Mouse (Mus musculus) liver, embryonic 12.5 days (tissue): ENCODE data around the gene Gm49510. TPM values are rescaled to one million over a fixed set of nuclear protein-coding genes. Genes with fewer than 3 reads are reported as not detected.

ENCODE experiments used
- ATAC-seq: fragments of 200-750 bp; cut with Nextera tagmentation; 2 replicates; pipeline ENCODE4 v1.8.0; 2017; ENCODE audit warnings: moderate number of reproducible peaks, mild to moderate bottlenecking, moderate library complexity
- H3K27ac ChIP-seq: fragments of 300-500 bp; sonication (generic); 2 replicates; pipeline ENCODE4 v1.5.1; 2016; ENCODE audit warnings: mild to moderate bottlenecking
- H3K27me3 ChIP-seq: fragments of 300-500 bp; sonication (generic); replicated peaks from 2 replicates; pipeline ENCODE4 v1.6.1; 2016; ENCODE audit warnings: mild to moderate bottlenecking, moderate library complexity
- H3K36me3 ChIP-seq: fragments of 300-500 bp; sonication (generic); 2 replicates; pipeline ENCODE4 v1.6.1; 2016; ENCODE audit warnings: mild to moderate bottlenecking, moderate library complexity
- H3K4me1 ChIP-seq: fragments of 300-500 bp; sonication (generic); 2 replicates; pipeline ENCODE4 v1.6.1; 2016
- H3K4me2 ChIP-seq: fragments of 300-500 bp; sonication (generic); 2 replicates; pipeline ENCODE4 v1.6.1; 2016; ENCODE audit warnings: mild to moderate bottlenecking, moderate library complexity
- H3K4me3 ChIP-seq: fragments of 300-500 bp; sonication (generic); 2 replicates; pipeline ENCODE4 v1.5.1; 2016; ENCODE audit warnings: mild to moderate bottlenecking, moderate library complexity
- H3K9ac ChIP-seq: fragments of 300-500 bp; sonication (generic); 2 replicates; pipeline ENCODE4 v1.6.1; 2016; ENCODE audit warnings: mild to moderate bottlenecking, moderate library complexity
- H3K9me3 ChIP-seq: fragments of 300-500 bp; sonication (generic); replicated peaks from 2 replicates; pipeline ENCODE4 v1.6.1; 2016; ENCODE audit warnings: mild to moderate bottlenecking, moderate library complexity
- WGBS: fragments of 180-500 bp; shearing (Covaris S2); methylation state at CpG from one replicate; pipeline ENCODE4 v1.1.7; 2016; ENCODE audit not compliant: insufficient replicate concordance; 5-methylcytosine and 5-hydroxymethylcytosine counted together
- polyA plus RNA-seq: library from polyadenylated mRNA; unstranded; fragments of >200 nt; fragmentation: Nextera tagmentation; extraction: Ambion mirVana; gene quantifications from 2 replicates; pipeline ENCODE4 v1.2.1, GENCODE M21; 2016

Gm49510 gene
- 0.17 and 0.43 TPM in 2 replicates for polyA plus RNA-seq

GRCm38 (mm10) chr15:78899409-78899739 is at the start of gene Gm49510:
TSS of gene Gm49510 (plus strand) at chr15:78899667.
- Histone ChIP-seq H3K36me3 (peaks cover 31% of the 10 kb centered on the region), H3K4me2 (peak within 1 kb of the TSS; percentile 90), H3K4me3 (peak within 1 kb of the TSS; percentile 76), H3K9me3 (no peaks in the 10 kb centered on the region), H3K9ac (peak within 1 kb of the TSS; percentile 83), H3K27me3 (no peaks in the 10 kb centered on the region), H3K27ac (peak within 1 kb of the TSS; percentile 88), H3K4me1 (peaks cover 83% of the 10 kb centered on the region)
- no peak for ATAC-seq
- under 1% methylated on average over 20 of the region's 20 CpGs for WGBS

GRCm38 (mm10) chr15:78850059-78850824 is 49.2 kb upstream of the Gm49510 start:
- no peak for ATAC-seq
- peaks cover 50% of the 10 kb centered on the region for H3K27me3 ChIP-seq
- peaks cover 17% of the 10 kb centered on the region for H3K36me3 ChIP-seq
- 58% methylated on average over 15 of the region's 15 CpGs for WGBS
- H3K4me1 ChIP-seq = peaks cover 54% of the 10 kb centered on the region
- H3K4me3 ChIP-seq = no peak overlapping the region
- no peaks in the 10 kb centered on the region for H3K9me3 ChIP-seq
- no peak overlapping the region for H3K4me2 ChIP-seq
- H3K9ac ChIP-seq = no peak overlapping the region; the same call in 1 of the 2 replicates
- H3K27ac ChIP-seq = no peak overlapping the region; the same call in 1 of the 2 replicates

- Histone ChIP-seq H3K27ac (no peak overlapping the region), H3K4me3 (no peak overlapping the region), H3K4me2 (no peak overlapping the region; the same call in 1 of the 2 replicates), H3K27me3 (peaks cover 44% of the 10 kb centered on the region), H3K9ac (no peak overlapping the region; the same call in 1 of the 2 replicates), H3K4me1 (peaks cover 52% of the 10 kb centered on the region), H3K36me3 (peaks cover 17% of the 10 kb centered on the region), H3K9me3 (no peaks in the 10 kb centered on the region)
- 43% methylated on average over 6 of the region's 6 CpGs for WGBS
- no peak for ATAC-seq
Measured at GRCm38 (mm10) chr15:78850944-78851343, 48.5 kb upstream of the Gm49510 start.

GRCm38 (mm10) chr15:78851505-78852153 is 47.8 kb upstream of the Gm49510 start:
- Histone ChIP-seq H3K9ac (no peak overlapping the region), H3K27ac (0 out of 2 replicates have a peak overlapping the region, but pooled peaks have one; percentile 21), H3K36me3 (peaks cover 17% of the 10 kb centered on the region), H3K4me2 (peak overlapping the region; percentile 52), H3K9me3 (no peaks in the 10 kb centered on the region), H3K4me3 (no peak overlapping the region), H3K4me1 (peaks cover 47% of the 10 kb centered on the region), H3K27me3 (peaks cover 50% of the 10 kb centered on the region)
- 4% methylated on average over 13 of the region's 13 CpGs for WGBS
- ATAC-seq = peak; percentile 88

- H3K27ac ChIP-seq = no peak within 1 kb of the TSS
- WGBS = 34% methylated on average over 8 of the region's 8 CpGs
- H3K9me3 ChIP-seq = no peaks in the 10 kb centered on the region
Measured at GRCm38 (mm10) chr15:78855303-78855965, 44.0 kb upstream of the Gm49510 start, which contains the start of gene Lgals2. TSS of gene Lgals2 (minus strand) at chr15:78855529.

GRCm38 (mm10) chr15:78857009-78857408 is 42.5 kb upstream of the Gm49510 start:
- no peak overlapping the region for H3K27ac ChIP-seq
- ATAC-seq = no peak
- WGBS = 65% methylated on average over 7 of the region's 7 CpGs

More at GRCm38 (mm10) chr15:78855303-78855965, 44.0 kb upstream of the Gm49510 start, which contains the start of gene Lgals2:
- Histone ChIP-seq H3K36me3 (no peaks in the 10 kb centered on the region), H3K4me2 (no peak within 1 kb of the TSS), H3K27me3 (peaks cover 26% of the 10 kb centered on the region), H3K9ac (no peak within 1 kb of the TSS), H3K4me1 (peaks cover 41% of the 10 kb centered on the region), H3K4me3 (no peak within 1 kb of the TSS)
- no peak for ATAC-seq

GRCm38 (mm10) chr15:78859311-78859710 is 40.2 kb upstream of the Gm49510 start:
- Histone ChIP-seq H3K9me3 (no peaks in the 10 kb centered on the region), H3K27me3 (peaks cover 14% of the 10 kb centered on the region; the same call in 1 of the 2 replicates), H3K9ac (no peak overlapping the region), H3K36me3 (no peaks in the 10 kb centered on the region), H3K4me2 (no peak overlapping the region), H3K4me3 (no peak overlapping the region), H3K27ac (peak overlapping the region; percentile 11; the same call in 1 of the 2 replicates), H3K4me1 (peaks cover 30% of the 10 kb centered on the region)
- ATAC-seq = no peak
- WGBS = 51% methylated on average over 4 of the region's 4 CpGs

More at GRCm38 (mm10) chr15:78857009-78857408, 42.5 kb upstream of the Gm49510 start:
- H3K36me3 ChIP-seq = no peaks in the 10 kb centered on the region
- H3K9ac ChIP-seq = no peak overlapping the region
- peaks cover 26% of the 10 kb centered on the region for H3K4me1 ChIP-seq
- peaks cover 14% of the 10 kb centered on the region; the same call in 1 of the 2 replicates for H3K27me3 ChIP-seq
- H3K4me2 ChIP-seq = no peak overlapping the region
- no peaks in the 10 kb centered on the region for H3K9me3 ChIP-seq
- H3K4me3 ChIP-seq = no peak overlapping the region

- ATAC-seq = no peak
- Histone ChIP-seq H3K4me2 (no peak overlapping the region), H3K9ac (no peak overlapping the region), H3K36me3 (no peaks in the 10 kb centered on the region), H3K9me3 (no peaks in the 10 kb centered on the region), H3K4me1 (peaks cover 30% of the 10 kb centered on the region), H3K27me3 (peaks cover 14% of the 10 kb centered on the region; the same call in 1 of the 2 replicates), H3K27ac (peak overlapping the region; percentile 11; the same call in 1 of the 2 replicates), H3K4me3 (no peak overlapping the region)
- WGBS = 20% methylated on average over 6 of the region's 6 CpGs
Measured at GRCm38 (mm10) chr15:78859714-78860113, 39.8 kb upstream of the Gm49510 start.

- Histone ChIP-seq H3K27me3 (peaks cover 19% of the 10 kb centered on the region), H3K9me3 (no peaks in the 10 kb centered on the region), H3K27ac (no peak overlapping the region), H3K4me2 (no peak overlapping the region), H3K9ac (no peak overlapping the region), H3K4me1 (peaks cover 25% of the 10 kb centered on the region), H3K36me3 (no peaks in the 10 kb centered on the region), H3K4me3 (no peak overlapping the region)
- no peak for ATAC-seq
- WGBS = 51% methylated on average over 5 of the region's 5 CpGs
Measured at GRCm38 (mm10) chr15:78862280-78862679, 37.2 kb upstream of the Gm49510 start.

- H3K27ac ChIP-seq = no peak overlapping the region
- H3K4me1 ChIP-seq = peaks cover 26% of the 10 kb centered on the region
- H3K36me3 ChIP-seq = no peaks in the 10 kb centered on the region
- no peak overlapping the region for H3K9ac ChIP-seq
- H3K27me3 ChIP-seq = peaks cover 19% of the 10 kb centered on the region
- no peak overlapping the region for H3K4me2 ChIP-seq
- ATAC-seq = no peak
- no peaks in the 10 kb centered on the region for H3K9me3 ChIP-seq
- H3K4me3 ChIP-seq = no peak overlapping the region
- WGBS = 56% methylated on average over 2 of the region's 2 CpGs
Measured at GRCm38 (mm10) chr15:78863154-78863553, 36.3 kb upstream of the Gm49510 start.

- H3K9me3 ChIP-seq = no peaks in the 10 kb centered on the region
- peak overlapping the region; percentile 6; the same call in 1 of the 2 replicates for H3K4me2 ChIP-seq
- no peaks in the 10 kb centered on the region for H3K36me3 ChIP-seq
- no peak overlapping the region for H3K4me3 ChIP-seq
- 41% methylated on average over 13 of the region's 13 CpGs for WGBS
- H3K9ac ChIP-seq = no peak overlapping the region
- H3K27ac ChIP-seq = no peak overlapping the region; the same call in 1 of the 2 replicates
- peaks cover 30% of the 10 kb centered on the region for H3K4me1 ChIP-seq
- peaks cover 19% of the 10 kb centered on the region for H3K27me3 ChIP-seq
- no peak for ATAC-seq
Measured at GRCm38 (mm10) chr15:78863852-78864253, 35.6 kb upstream of the Gm49510 start.
